Mouse (Mus musculus) ovary, postnatal 14 days (tissue): ENCODE results near the gene Slc26a10.

Experiments used
- DNase-seq: peaks from one replicate; pipeline ENCODE4 v3.0.0; 2022; ENCODE audit warnings: low spot score

Slc26a10 gene

GRCm38 (mm10) chr10:127129431-127129830 lies 51.0 kb downstream of the Slc26a10 start:
- no peak for DNase-seq

GRCm38 (mm10) chr10:127127711-127128279 lies 52.6 kb downstream of the Slc26a10 start:
- no peak for DNase-seq

GRCm38 (mm10) chr10:127126579-127126978 lies 53.9 kb downstream of the Slc26a10 start:
- no peak for DNase-seq

- peak; percentile 15 for DNase-seq
These were observed 55.0 kb downstream of the Slc26a10 start for GRCm38 (mm10) chr10:127125210-127126001.

GRCm38 (mm10) chr10:127123436-127123805 lies 57.0 kb downstream of the Slc26a10 start:
- DNase-seq, result peak; percentile 51

- no peak for DNase-seq
These were observed 57.5 kb downstream of the Slc26a10 start for GRCm38 (mm10) chr10:127122784-127123435.

- no peak for DNase-seq
These were observed 58.4 kb downstream of the Slc26a10 start for GRCm38 (mm10) chr10:127122018-127122417.
